Mouse (Mus musculus) liver, adult (tissue): ENCODE measurements around the gene Rlbp1.

ENCODE experiments used
- GATA4 ChIP-seq: IDR thresholded peaks from 2 replicates; pipeline ENCODE4 v1.6.1; 2014; ENCODE audit warnings: mild to moderate bottlenecking, low read length; ENCODE audit not compliant: insufficient replicate concordance

The Rlbp1 gene

GRCm38 (mm10) chr7:79386422-79387133 is at the start of gene Rlbp1:
Rlbp1 (minus strand) TSS chr7:79387048.
- TF ChIP-seq GATA4: no peak

DNA sequence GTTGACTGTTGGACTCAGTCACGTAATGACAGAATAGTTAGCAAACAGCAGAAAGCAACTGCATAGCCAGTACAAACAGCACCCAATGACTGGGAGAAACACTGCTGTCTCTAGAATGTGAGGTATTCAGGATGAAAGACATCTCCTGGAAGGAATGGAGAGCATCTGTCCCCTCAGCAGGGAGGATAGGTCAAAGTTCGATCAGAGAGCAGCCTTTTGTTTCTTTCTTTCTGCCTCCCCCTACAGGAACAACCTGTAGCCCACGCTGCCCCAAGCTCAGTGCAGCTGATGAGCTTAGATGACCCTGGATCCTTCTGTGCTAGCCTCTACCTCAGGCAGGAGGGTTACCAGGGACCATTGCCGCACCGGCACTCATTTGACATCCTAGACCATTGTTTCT is 41.4 kb upstream of the Rlbp1 start:
- no peak for TF ChIP-seq GATA4

GRCm38 (mm10) chr7:79425804-79426203 is 39.0 kb upstream of the Rlbp1 start:
- TF ChIP-seq GATA4: no peak

GRCm38 (mm10) chr7:79422876-79423275 is 36.0 kb upstream of the Rlbp1 start:
- no peak for TF ChIP-seq GATA4

GRCm38 (mm10) chr7:79419950-79420349 is 33.1 kb upstream of the Rlbp1 start:
- TF ChIP-seq GATA4: no peak

GRCm38 (mm10) chr7:79414449-79415375 is 27.9 kb upstream of the Rlbp1 start:
- no peak for TF ChIP-seq GATA4

DNA sequence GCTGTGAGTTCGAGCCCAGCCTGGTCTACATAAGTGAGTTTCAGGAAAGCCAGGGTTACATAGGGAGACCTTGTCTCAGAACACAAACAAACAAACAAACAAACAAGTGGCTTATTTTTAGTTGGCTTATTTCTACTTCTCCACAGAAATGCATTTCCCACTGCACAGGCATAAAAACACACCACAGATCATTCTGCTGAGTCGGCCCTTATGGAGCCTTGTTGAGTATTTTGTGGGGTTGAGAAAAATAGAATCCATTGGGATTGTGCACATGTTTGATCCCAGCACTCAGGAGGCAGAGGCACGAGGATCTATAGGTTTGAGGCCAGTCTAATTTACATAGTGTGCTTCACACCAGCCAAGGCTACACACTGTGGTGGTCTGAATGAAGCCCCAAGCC is 13.4 kb upstream of the Rlbp1 start:
- TF ChIP-seq GATA4: no peak

DNA sequence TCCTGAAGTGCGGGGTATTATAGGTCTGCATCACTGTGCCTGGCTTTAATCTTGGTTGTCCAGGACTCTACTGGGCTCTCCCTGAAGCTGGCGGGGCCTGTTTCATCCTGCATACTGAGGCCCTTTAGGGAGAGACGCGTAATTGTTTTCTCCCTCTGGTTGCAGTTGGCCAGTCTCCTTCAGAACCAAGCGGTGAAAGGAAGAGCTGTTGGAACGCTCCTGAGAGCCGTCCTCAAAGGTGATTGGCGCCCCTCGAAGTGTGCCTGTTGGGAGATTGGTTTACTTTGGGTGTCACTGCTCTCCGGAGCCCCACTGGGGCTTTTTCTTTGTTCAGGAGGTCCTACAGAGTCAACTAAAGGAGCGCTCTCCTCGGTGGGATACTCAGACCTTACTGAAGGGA is 12.1 kb upstream of the Rlbp1 start:
- no peak for TF ChIP-seq GATA4

- no peak for TF ChIP-seq GATA4
These were observed 11.6 kb upstream of the Rlbp1 start for GRCm38 (mm10) chr7:79398426-79398825.

GRCm38 (mm10) chr7:79397446-79397963 is 10.7 kb upstream of the Rlbp1 start:
- no peak for TF ChIP-seq GATA4

DNA sequence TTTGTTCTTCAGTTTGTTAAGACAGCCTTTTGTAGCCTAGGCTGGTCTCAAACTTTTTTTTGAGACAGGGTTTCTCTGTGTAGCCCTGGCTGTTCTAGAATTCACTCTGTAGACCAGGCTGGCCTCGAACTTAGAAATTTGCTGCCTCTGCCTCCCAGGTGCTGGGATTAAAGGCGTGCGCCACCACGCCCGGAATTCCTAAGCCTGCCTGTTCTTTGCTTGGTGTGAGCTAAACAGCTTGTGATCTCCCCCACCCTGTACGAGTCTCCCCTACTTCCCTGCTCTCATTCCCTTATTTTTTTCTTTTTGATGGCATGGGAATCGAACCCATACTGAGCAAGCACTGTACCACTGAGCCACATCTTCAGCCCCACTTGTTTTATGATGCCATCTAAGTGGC is 8.3 kb upstream of the Rlbp1 start:
- TF ChIP-seq GATA4: no peak

DNA sequence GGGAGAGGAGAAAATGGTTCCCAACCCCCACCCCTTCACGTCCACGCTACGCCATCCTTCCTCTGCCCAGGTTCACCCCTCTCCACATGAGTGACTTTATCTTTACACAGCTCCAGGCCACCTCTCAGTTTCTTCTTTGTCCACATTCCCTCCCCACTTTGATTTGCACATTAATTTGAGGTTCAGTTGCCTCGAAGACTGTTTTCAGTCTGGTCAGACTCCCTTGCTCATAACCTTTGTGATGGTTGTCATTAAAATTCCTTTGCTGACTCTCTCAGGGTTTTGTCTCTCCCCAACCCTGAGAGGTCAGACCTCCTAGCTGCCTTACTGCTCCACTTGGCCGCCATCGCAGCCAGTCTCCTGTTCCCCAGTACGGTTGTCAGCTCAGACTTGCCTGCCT is 7.8 kb upstream of the Rlbp1 start:
- no peak for TF ChIP-seq GATA4

- TF ChIP-seq GATA4: no peak
These were observed 7.1 kb upstream of the Rlbp1 start for GRCm38 (mm10) chr7:79393924-79394323.

DNA sequence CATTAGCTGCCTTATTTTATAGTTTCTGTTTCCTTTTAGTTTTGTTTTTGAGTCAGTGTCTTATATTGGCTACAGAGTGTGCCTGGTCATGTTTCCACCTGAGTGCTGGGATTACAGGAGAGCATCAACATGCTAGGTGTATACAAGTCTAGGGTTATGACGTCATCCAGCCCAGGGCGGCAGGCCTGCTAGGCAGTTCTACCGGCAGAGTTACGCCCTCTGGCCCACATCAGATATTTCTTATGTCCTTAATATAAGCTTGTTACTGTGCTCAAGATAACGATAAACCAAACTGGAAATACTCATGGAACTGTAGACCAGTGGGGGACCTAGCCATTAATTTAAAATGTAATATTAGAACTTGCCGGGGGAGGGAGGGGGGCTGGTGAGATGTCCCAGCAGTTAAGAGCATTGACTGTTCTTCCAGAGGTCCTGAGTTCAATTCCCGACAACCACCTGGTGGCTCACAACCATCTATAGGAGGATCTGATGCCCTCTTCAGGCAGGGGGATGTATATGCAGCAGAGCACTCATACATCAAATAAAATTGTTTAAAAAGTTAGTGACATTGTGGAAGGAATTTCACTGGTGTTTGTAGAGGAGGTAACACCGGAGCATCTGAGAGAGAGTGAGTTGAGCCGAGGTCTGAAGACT is 6.1 kb upstream of the Rlbp1 start:
- TF ChIP-seq GATA4: no peak

DNA sequence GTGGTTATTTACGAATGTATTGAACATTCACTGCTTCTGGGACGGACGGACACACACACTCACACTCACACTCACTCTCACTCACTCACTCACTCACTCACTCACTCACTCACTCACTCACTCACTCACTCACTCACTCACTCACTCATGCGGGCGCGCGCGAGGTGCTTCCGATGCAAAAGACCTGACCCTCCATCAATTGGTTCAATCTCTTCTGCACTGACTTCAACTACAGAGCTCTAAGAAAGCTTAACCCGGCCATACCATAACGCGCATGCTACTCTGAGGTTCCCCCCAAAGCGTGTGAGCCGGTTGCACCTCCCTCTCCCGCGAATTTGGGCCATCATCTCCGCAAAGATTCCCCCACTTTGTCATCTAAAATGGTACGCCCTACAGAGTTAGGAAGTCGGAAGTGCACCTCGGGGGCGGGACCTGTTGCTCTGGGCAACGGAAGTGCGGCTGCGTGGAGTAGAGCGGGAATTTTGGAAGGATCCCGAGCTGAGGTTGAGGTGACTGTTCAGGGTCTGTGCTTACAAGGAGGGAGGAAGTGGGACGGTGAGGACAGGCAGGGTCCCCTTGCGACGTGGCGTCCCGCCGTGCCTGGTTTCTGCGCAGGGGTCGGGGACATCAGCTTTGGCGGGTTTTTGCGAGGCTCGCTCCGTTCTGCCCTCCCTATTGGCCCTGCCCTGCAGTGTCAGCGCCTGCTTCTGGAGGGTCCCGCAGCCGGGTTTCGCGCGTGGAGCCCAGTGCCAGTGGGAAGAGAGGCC is 5.2 kb upstream of the Rlbp1 start, which contains the start of gene Fanci:
Gene Fanci (plus strand): TSS at position 47 of the 767 bp plus-strand sequence.
- no peak for TF ChIP-seq GATA4
